Mouse (Mus musculus): ENCODE measurements around the gene Ndufs1.

- TF ChIP-seq CTCF (IDR thresholded peaks at IDR 0.05; ENCODE audit: low read depth) (no peak), EP300 (IDR thresholded peaks at IDR 0.05; ENCODE audit: low read depth) (no peak)
Observed at GRCm38 (mm10) chr1:63188536-63188935, 11.9 kb upstream of the Ndufs1 start.
